Mouse (Mus musculus) embryo, embryonic 11.5 days (tissue): ENCODE measurements around the gene Lrrc55.

Experiments
- DNase-seq: peaks from one replicate; pipeline ENCODE4 v3.0.0-alpha.2; 2012; ENCODE audit warnings: low read depth, low spot score

Gene Lrrc55

GRCm38 (mm10) chr2:85132204-85132603 is 64.8 kb downstream of the Lrrc55 start:
- no peak for DNase-seq

GRCm38 (mm10) chr2:85131724-85132123 is 65.3 kb downstream of the Lrrc55 start:
- no peak for DNase-seq

DNA sequence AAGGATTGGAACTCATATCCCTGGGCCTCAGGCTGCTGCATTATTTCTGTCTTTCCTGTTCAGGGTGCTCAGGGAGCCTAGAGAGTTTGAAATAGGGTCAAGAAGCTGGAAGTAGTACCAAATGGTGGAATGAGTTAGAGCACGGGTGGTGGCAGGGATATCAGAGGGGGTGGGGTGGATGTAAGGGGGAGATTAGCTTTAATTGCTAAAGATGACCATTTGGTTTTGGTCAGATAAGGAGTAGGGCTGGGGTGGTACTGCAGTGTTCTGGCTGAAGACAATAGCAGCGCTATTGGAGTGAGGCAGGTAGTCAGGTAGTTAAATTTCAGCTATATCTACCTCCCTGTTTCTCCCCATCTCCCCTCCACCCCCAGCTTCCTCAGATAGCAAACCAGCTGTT is 65.8 kb downstream of the Lrrc55 start:
- DNase-seq: no peak

GRCm38 (mm10) chr2:85129496-85129971 is 67.5 kb downstream of the Lrrc55 start:
- no peak for DNase-seq

DNA sequence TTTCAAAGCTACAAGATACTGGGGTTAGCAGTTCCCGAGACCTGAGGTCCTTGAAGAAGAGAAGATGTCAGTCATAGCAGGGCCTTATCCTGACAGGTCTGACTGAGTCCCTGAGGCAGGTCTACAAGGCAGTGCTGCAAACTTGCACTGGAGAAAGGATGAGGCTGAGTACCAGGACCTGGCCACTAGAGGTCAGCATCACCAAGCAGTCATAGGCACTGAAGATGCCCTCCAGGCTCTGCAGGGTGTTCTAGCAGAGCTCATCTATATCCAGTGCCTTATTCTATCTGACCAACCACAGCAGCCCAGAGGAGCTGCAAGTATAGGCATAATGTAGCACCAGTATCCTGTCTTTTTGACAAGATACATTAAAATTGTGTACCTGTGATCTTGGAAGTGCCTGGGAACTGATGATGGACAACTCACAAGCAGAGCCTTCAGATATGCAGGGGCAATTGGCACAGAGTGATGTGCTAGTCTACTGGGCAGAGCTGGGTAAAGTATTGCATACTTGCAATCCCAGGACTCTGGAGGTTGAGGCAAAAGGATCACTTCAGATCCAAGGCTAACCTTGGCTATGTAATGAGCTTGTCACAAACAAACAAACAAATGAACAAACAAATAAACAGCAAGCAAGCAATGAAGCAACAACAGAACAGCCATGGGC is 73.0 kb downstream of the Lrrc55 start:
- peak; percentile 43 for DNase-seq

DNA sequence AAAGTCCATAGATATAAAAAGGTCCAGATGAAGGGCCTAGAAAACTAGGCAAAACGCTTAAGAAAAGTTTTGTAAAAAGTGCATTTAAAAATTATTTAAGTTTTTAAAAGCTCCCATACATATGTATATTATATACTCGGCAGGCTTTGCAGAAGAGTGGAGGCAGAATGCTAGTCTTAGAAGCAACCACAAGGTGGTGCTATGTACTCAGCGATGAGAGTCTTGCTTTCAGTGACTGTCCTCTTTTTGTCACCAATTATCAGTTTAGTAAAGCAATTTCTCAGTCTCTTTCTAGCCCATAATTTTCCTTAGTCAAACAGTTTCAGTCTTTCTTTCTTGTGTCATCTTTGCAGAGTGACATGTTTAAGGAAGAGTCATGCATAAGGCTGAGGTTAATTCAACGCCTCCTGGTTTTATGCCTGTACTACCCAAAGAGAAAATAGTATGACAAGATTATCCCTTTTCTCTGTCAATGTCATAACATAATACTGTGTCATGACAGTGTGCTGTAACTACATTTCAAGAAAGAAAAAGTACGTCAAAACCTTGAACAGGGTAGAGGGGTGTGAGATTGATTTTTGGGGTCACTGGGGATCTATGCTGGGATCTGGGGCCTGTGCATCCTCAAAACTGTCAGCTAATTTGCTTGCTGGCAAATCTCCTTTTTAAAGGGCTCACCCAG is 73.7 kb downstream of the Lrrc55 start:
- peak; percentile 59 for DNase-seq
